Mouse (Mus musculus) retina, postnatal 1 day (tissue): Measurements from ENCODE around the gene Ndufa7.
"Not testable (repeated sequence)": the region's sequence is repeated elsewhere in the genome, so short reads cannot be mapped to it uniquely, and the experiment has no call there.

Experiments used
- DNase-seq: peaks from one replicate; pipeline ENCODE4 v3.0.0-alpha.2; 2012

The Ndufa7 gene

DNA sequence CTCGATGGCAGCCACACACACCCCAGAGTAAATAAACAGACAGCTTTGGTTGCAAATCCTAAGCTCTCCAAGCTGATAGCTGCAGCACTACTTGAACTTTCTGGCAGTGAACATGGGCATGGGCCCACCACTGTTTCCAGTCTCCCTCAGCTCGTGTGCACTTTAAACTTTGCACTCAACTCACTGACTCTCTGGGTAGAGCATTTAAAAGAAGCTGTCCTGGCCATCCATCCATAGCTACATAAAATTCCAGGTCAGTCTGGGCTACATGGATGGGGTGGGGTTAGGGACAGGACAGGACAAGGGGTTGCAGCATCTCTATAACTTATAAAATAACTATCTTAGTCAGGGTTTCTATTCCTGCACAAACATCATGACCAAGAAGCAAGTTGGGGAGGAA, 63.4 kb downstream of the Ndufa7 start:
- not testable (repeated sequence) for DNase-seq
